Mouse (Mus musculus): ENCODE results near the gene Abcc10. TPM values are rescaled to one million over a fixed set of nuclear protein-coding genes. Genes with fewer than 3 reads are reported as not detected.

Abcc10 gene
- 4.0 TPM for polyA plus RNA-seq (2012; fragmentation: generic; extraction: Trizol)
- long read RNA-seq, experiment 1, transcript Abcc10-203 (2 exons, 2,283 nt), result major isoform, 6 of 9 reads
- long read RNA-seq, experiment 1, partial matches to known transcripts, result 3 of 9 reads
- long read RNA-seq, experiment 1, other reads (novel, unspliced or antisense), result 0 of 9 reads
- long read RNA-seq, experiment 2, transcript Abcc10-203 (2 exons, 2,283 nt), result major isoform, 33 of 40 reads
- long read RNA-seq, experiment 2, partial matches to known transcripts, result 4 of 40 reads
- long read RNA-seq, experiment 2, other reads (novel, unspliced or antisense), result 3 of 40 reads

DNA sequence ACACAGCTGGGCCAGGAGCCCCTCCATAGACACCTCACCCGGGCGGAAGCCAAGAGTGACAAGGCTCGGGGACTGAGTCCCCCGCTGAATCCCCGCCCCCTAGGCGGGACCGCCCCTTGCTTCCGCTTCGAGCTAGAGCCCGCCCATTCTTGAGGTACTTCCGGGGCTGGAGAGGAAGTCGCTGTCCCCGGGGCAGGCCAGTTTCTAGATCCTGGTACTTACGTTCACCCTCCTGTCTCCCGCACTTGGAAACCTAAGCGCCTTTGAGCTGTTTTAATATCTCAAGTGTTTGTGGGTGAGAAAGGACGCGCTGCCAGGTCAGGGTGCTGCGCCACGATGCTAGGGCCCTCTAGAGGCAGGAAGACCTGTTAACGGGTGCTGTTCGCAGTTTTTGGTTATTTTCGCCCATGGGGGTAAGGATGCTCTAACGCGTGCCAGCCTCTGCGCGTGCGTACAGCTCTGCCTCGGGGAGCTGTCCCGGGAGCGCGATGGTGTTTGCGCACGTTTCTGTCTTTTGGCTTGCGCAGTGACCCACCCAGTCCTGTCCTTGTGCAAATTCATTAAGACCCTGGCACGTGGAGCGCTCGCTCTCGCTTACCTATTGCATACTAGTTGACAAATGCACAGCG lies at the start of gene Abcc10:
TSS of gene Abcc10 (minus strand) at position 447 of the 629 bp plus-strand sequence.
- Histone ChIP-seq H3K4me3 (ENCODE audit: insufficient read depth, poor library complexity, severe bottlenecking) (peak within 1 kb of the TSS; percentile 49), H3K36me3 (ENCODE audit: control insufficient read depth, insufficient read depth) (no peaks in the 10 kb centered on the region), H3K79me3 (ENCODE audit: low read depth) (no peaks in the 10 kb centered on the region), H3K27me3 (ENCODE audit: control insufficient read depth, insufficient read depth, insufficient read length) (peaks cover 3% of the 10 kb centered on the region), H3ac (ENCODE audit: control insufficient read depth, insufficient read length, low read depth) (peak within 1 kb of the TSS; percentile 86), H3K79me2 (ENCODE audit: control insufficient read depth, insufficient read depth) (no peaks in the 10 kb centered on the region)
- TF ChIP-seq CEBPB (IDR thresholded peaks at IDR 0.05; ENCODE audit: low read depth) (no peak), FOSL1 (IDR thresholded peaks at IDR 0.05; ENCODE audit: insufficient read depth, low read length, poor library complexity, severe bottlenecking) (no peak), MAX (IDR thresholded peaks at IDR 0.05) (peak; percentile 57), USF1 (IDR thresholded peaks at IDR 0.05; ENCODE audit: low read depth) (peak; percentile 8), MYOD1 (IDR thresholded peaks at IDR 0.05; ENCODE audit: control insufficient read depth, insufficient read length, low read depth) (no peak), CTCF (IDR thresholded peaks at IDR 0.05; ENCODE audit: control insufficient read depth, insufficient read depth, insufficient read length) (peak; percentile 2)

- TF ChIP-seq MYOG (IDR thresholded peaks at IDR 0.05; ENCODE audit: control insufficient read depth, extremely low read depth, insufficient read length), result no peak
- no peak for TF ChIP-seq FOSL1 (IDR thresholded peaks at IDR 0.05; ENCODE audit: insufficient read depth, low read length, poor library complexity, severe bottlenecking)
- no peak for TF ChIP-seq MYOD1 (IDR thresholded peaks at IDR 0.05; ENCODE audit: control insufficient read depth, insufficient read length, low read depth)
- no peak for TF ChIP-seq CEBPB (IDR thresholded peaks at IDR 0.05; ENCODE audit: low read depth)
- TF ChIP-seq USF1 (IDR thresholded peaks at IDR 0.05; ENCODE audit: low read depth), result no peak
- no peak for TF ChIP-seq MAX (IDR thresholded peaks at IDR 0.05)
- TF ChIP-seq CTCF (IDR thresholded peaks at IDR 0.05; ENCODE audit: control insufficient read depth, insufficient read depth, insufficient read length), result no peak
- no peaks in the 10 kb centered on the region for H3K27me3 ChIP-seq (ENCODE audit: control insufficient read depth, insufficient read depth, insufficient read length)
Measured at GRCm38 (mm10) chr17:46371783-46372182, 43.6 kb upstream of the Abcc10 start.

GRCm38 (mm10) chr17:46351026-46351700 lies 23.0 kb upstream of the Abcc10 start:
- TF ChIP-seq MYOG (IDR thresholded peaks at IDR 0.05; ENCODE audit: control insufficient read depth, extremely low read depth, insufficient read length) (no peak), USF1 (IDR thresholded peaks at IDR 0.05; ENCODE audit: low read depth) (no peak), MYOD1 (IDR thresholded peaks at IDR 0.05; ENCODE audit: control insufficient read depth, insufficient read length, low read depth) (no peak), CEBPB (IDR thresholded peaks at IDR 0.05; ENCODE audit: low read depth) (no peak), FOSL1 (IDR thresholded peaks at IDR 0.05; ENCODE audit: insufficient read depth, low read length, poor library complexity, severe bottlenecking) (no peak), MAX (IDR thresholded peaks at IDR 0.05) (no peak), CTCF (IDR thresholded peaks at IDR 0.05; ENCODE audit: control insufficient read depth, insufficient read depth, insufficient read length) (no peak)
- Histone ChIP-seq H3ac (ENCODE audit: control insufficient read depth, insufficient read length, low read depth) (no peak overlapping the region), H3K4me3 (ENCODE audit: insufficient read depth, poor library complexity, severe bottlenecking) (no peak overlapping the region), H3K79me2 (ENCODE audit: control insufficient read depth, insufficient read depth) (no peaks in the 10 kb centered on the region), H3K79me3 (ENCODE audit: low read depth) (no peaks in the 10 kb centered on the region), H3K27me3 (ENCODE audit: control insufficient read depth, insufficient read depth, insufficient read length) (no peaks in the 10 kb centered on the region), H3K36me3 (ENCODE audit: control insufficient read depth, insufficient read depth) (no peaks in the 10 kb centered on the region)

More at GRCm38 (mm10) chr17:46371783-46372182, 43.6 kb upstream of the Abcc10 start:
- Histone ChIP-seq H3K4me3 (ENCODE audit: insufficient read depth, poor library complexity, severe bottlenecking) (no peak overlapping the region), H3ac (ENCODE audit: control insufficient read depth, insufficient read length, low read depth) (no peak overlapping the region), H3K79me3 (ENCODE audit: low read depth) (no peaks in the 10 kb centered on the region), H3K36me3 (ENCODE audit: control insufficient read depth, insufficient read depth) (no peaks in the 10 kb centered on the region), H3K79me2 (ENCODE audit: control insufficient read depth, insufficient read depth) (no peaks in the 10 kb centered on the region)

GRCm38 (mm10) chr17:46341208-46341607 lies 13.1 kb upstream of the Abcc10 start:
- H3K36me3 ChIP-seq (ENCODE audit: control insufficient read depth, insufficient read depth), result no peaks in the 10 kb centered on the region
- no peak overlapping the region for H3ac ChIP-seq (ENCODE audit: control insufficient read depth, insufficient read length, low read depth)
- H3K79me2 ChIP-seq (ENCODE audit: control insufficient read depth, insufficient read depth), result no peaks in the 10 kb centered on the region
- peaks cover 17% of the 10 kb centered on the region for H3K27me3 ChIP-seq (ENCODE audit: control insufficient read depth, insufficient read depth, insufficient read length)
- H3K4me3 ChIP-seq (ENCODE audit: insufficient read depth, poor library complexity, severe bottlenecking), result no peak overlapping the region
- H3K79me3 ChIP-seq (ENCODE audit: low read depth), result no peaks in the 10 kb centered on the region
- TF ChIP-seq USF1 (IDR thresholded peaks at IDR 0.05; ENCODE audit: low read depth) (no peak), CEBPB (IDR thresholded peaks at IDR 0.05; ENCODE audit: low read depth) (no peak), MYOD1 (IDR thresholded peaks at IDR 0.05; ENCODE audit: control insufficient read depth, insufficient read length, low read depth) (no peak)

- Histone ChIP-seq H3K79me2 (ENCODE audit: control insufficient read depth, insufficient read depth) (no peaks in the 10 kb centered on the region), H3K27me3 (ENCODE audit: control insufficient read depth, insufficient read depth, insufficient read length) (peaks cover 10% of the 10 kb centered on the region), H3K79me3 (ENCODE audit: low read depth) (no peaks in the 10 kb centered on the region), H3K36me3 (ENCODE audit: control insufficient read depth, insufficient read depth) (no peaks in the 10 kb centered on the region), H3K4me3 (ENCODE audit: insufficient read depth, poor library complexity, severe bottlenecking) (no peak overlapping the region), H3ac (ENCODE audit: control insufficient read depth, insufficient read length, low read depth) (no peak overlapping the region)
- TF ChIP-seq MYOG (IDR thresholded peaks at IDR 0.05; ENCODE audit: control insufficient read depth, extremely low read depth, insufficient read length) (no peak), CTCF (IDR thresholded peaks at IDR 0.05; ENCODE audit: control insufficient read depth, insufficient read depth, insufficient read length) (no peak), MYOD1 (IDR thresholded peaks at IDR 0.05; ENCODE audit: control insufficient read depth, insufficient read length, low read depth) (no peak), MAX (IDR thresholded peaks at IDR 0.05) (no peak), USF1 (IDR thresholded peaks at IDR 0.05; ENCODE audit: low read depth) (no peak), FOSL1 (IDR thresholded peaks at IDR 0.05; ENCODE audit: insufficient read depth, low read length, poor library complexity, severe bottlenecking) (no peak), CEBPB (IDR thresholded peaks at IDR 0.05; ENCODE audit: low read depth) (no peak)
Measured at GRCm38 (mm10) chr17:46336475-46336874, 8.3 kb upstream of the Abcc10 start.

Measured in C2C12 (cell line).